Mouse (Mus musculus): ENCODE results near the gene Fuca1. TPM values are rescaled to one million over a fixed set of nuclear protein-coding genes. Genes with fewer than 3 reads are reported as not detected.

Gene Fuca1
- polyA plus RNA-seq, 1 experiment from 2014 or later: 39.2 TPM

- Histone ChIP-seq H3K27ac (replicated peaks; ENCODE audit: low read depth, low read length) (no peak overlapping the region), H3K27me3 (ENCODE audit: control insufficient read depth, insufficient read depth, low read length) (no peaks in the 10 kb centered on the region), H3K9me3 (replicated peaks; ENCODE audit: control insufficient read depth, low read length) (no peaks in the 10 kb centered on the region), H3K4me1 (ENCODE audit: control insufficient read depth, insufficient read depth, low read length) (peaks cover 2% of the 10 kb centered on the region; the same call in 1 of the 2 replicates), H3K4me2 (ENCODE audit: low read depth, low read length) (peak overlapping the region; percentile 92), H3K36me3 (replicated peaks; ENCODE audit: control insufficient read depth, insufficient read depth, low read depth, low read length) (no peaks in the 10 kb centered on the region; the same call in 1 of the 2 replicates), H3K4me3 (ENCODE audit: low read depth, low read length) (peak overlapping the region; percentile 68), H3K9ac (replicated peaks; ENCODE audit: low read length) (peak overlapping the region; percentile 82)
- DNase-seq (ENCODE audit: low spot score): peak; percentile 13
- ATAC-seq (replicated peaks; ENCODE audit: insufficient number of reproducible peaks, low FRiP score, low TSS enrichment, low read depth): no peak; the same call in 1 of the 2 replicates
- WGBS: 9% methylated on average over 26 of the region's 26 CpGs
These were observed 954 bp downstream of the Fuca1 start for GRCm38 (mm10) chr4:135921257-135922120.

- WGBS: 95% methylated on average over 1 of the region's 1 CpGs
- Histone ChIP-seq H3K36me3 (replicated peaks; ENCODE audit: control insufficient read depth, insufficient read depth, low read depth, low read length) (no peaks in the 10 kb centered on the region; the same call in 1 of the 2 replicates), H3K4me1 (ENCODE audit: control insufficient read depth, insufficient read depth, low read length) (peaks cover 2% of the 10 kb centered on the region; the same call in 1 of the 2 replicates), H3K9me3 (replicated peaks; ENCODE audit: control insufficient read depth, low read length) (no peaks in the 10 kb centered on the region), H3K4me3 (ENCODE audit: low read depth, low read length) (no peak overlapping the region), H3K27ac (replicated peaks; ENCODE audit: low read depth, low read length) (no peak overlapping the region), H3K4me2 (ENCODE audit: low read depth, low read length) (no peak overlapping the region; the same call in 1 of the 2 replicates), H3K9ac (replicated peaks; ENCODE audit: low read length) (no peak overlapping the region; the same call in 1 of the 2 replicates), H3K27me3 (ENCODE audit: control insufficient read depth, insufficient read depth, low read length) (no peaks in the 10 kb centered on the region)
- ATAC-seq (replicated peaks; ENCODE audit: insufficient number of reproducible peaks, low FRiP score, low TSS enrichment, low read depth) (no peak), DNase-seq (ENCODE audit: low spot score) (no peak)
These were observed 1.7 kb downstream of the Fuca1 start for GRCm38 (mm10) chr4:135922190-135922589.

- no peak for DNase-seq (ENCODE audit: low spot score)
- Histone ChIP-seq H3K4me2 (ENCODE audit: low read depth, low read length) (no peak overlapping the region), H3K27ac (replicated peaks; ENCODE audit: low read depth, low read length) (no peak overlapping the region), H3K27me3 (ENCODE audit: control insufficient read depth, insufficient read depth, low read length) (no peaks in the 10 kb centered on the region), H3K9me3 (replicated peaks; ENCODE audit: control insufficient read depth, low read length) (no peaks in the 10 kb centered on the region), H3K9ac (replicated peaks; ENCODE audit: low read length) (no peak overlapping the region), H3K36me3 (replicated peaks; ENCODE audit: control insufficient read depth, insufficient read depth, low read depth, low read length) (no peaks in the 10 kb centered on the region; the same call in 1 of the 2 replicates), H3K4me3 (ENCODE audit: low read depth, low read length) (no peak overlapping the region), H3K4me1 (ENCODE audit: control insufficient read depth, insufficient read depth, low read length) (peaks cover 2% of the 10 kb centered on the region; the same call in 1 of the 2 replicates)
- 91% methylated on average over 2 of the region's 2 CpGs for WGBS
- ATAC-seq (replicated peaks; ENCODE audit: insufficient number of reproducible peaks, low FRiP score, low TSS enrichment, low read depth): no peak
These were observed 3.9 kb downstream of the Fuca1 start for GRCm38 (mm10) chr4:135924418-135924817.

GRCm38 (mm10) chr4:135925341-135925740, 4.8 kb downstream of the Fuca1 start:
- Histone ChIP-seq H3K27me3 (ENCODE audit: control insufficient read depth, insufficient read depth, low read length) (no peaks in the 10 kb centered on the region), H3K4me1 (ENCODE audit: control insufficient read depth, insufficient read depth, low read length) (peaks cover 2% of the 10 kb centered on the region; the same call in 1 of the 2 replicates), H3K4me3 (ENCODE audit: low read depth, low read length) (no peak overlapping the region), H3K36me3 (replicated peaks; ENCODE audit: control insufficient read depth, insufficient read depth, low read depth, low read length) (no peaks in the 10 kb centered on the region; the same call in 1 of the 2 replicates), H3K27ac (replicated peaks; ENCODE audit: low read depth, low read length) (no peak overlapping the region), H3K9ac (replicated peaks; ENCODE audit: low read length) (no peak overlapping the region), H3K4me2 (ENCODE audit: low read depth, low read length) (no peak overlapping the region), H3K9me3 (replicated peaks; ENCODE audit: control insufficient read depth, low read length) (no peaks in the 10 kb centered on the region)
- 82% methylated on average over 5 of the region's 5 CpGs for WGBS
- ATAC-seq (replicated peaks; ENCODE audit: insufficient number of reproducible peaks, low FRiP score, low TSS enrichment, low read depth): no peak
- no peak for DNase-seq (ENCODE audit: low spot score)

GRCm38 (mm10) chr4:135926195-135926808, 5.8 kb downstream of the Fuca1 start:
- ATAC-seq (replicated peaks; ENCODE audit: insufficient number of reproducible peaks, low FRiP score, low TSS enrichment, low read depth) (no peak), DNase-seq (ENCODE audit: low spot score) (no peak)
- H3K9me3 ChIP-seq (replicated peaks; ENCODE audit: control insufficient read depth, low read length): no peaks in the 10 kb centered on the region
- no peak overlapping the region for H3K4me3 ChIP-seq (ENCODE audit: low read depth, low read length)
- H3K4me2 ChIP-seq (ENCODE audit: low read depth, low read length): no peak overlapping the region
- peaks cover 2% of the 10 kb centered on the region; the same call in 1 of the 2 replicates for H3K4me1 ChIP-seq (ENCODE audit: control insufficient read depth, insufficient read depth, low read length)
- no peak overlapping the region for H3K9ac ChIP-seq (replicated peaks; ENCODE audit: low read length)
- WGBS: 85% methylated on average over 10 of the region's 10 CpGs
- H3K27ac ChIP-seq (replicated peaks; ENCODE audit: low read depth, low read length): no peak overlapping the region
- H3K36me3 ChIP-seq (replicated peaks; ENCODE audit: control insufficient read depth, insufficient read depth, low read depth, low read length): no peaks in the 10 kb centered on the region; the same call in 1 of the 2 replicates
- no peaks in the 10 kb centered on the region for H3K27me3 ChIP-seq (ENCODE audit: control insufficient read depth, insufficient read depth, low read length)

- Histone ChIP-seq H3K4me3 (ENCODE audit: low read depth, low read length) (no peak overlapping the region), H3K9me3 (replicated peaks; ENCODE audit: control insufficient read depth, low read length) (no peaks in the 10 kb centered on the region), H3K36me3 (replicated peaks; ENCODE audit: control insufficient read depth, insufficient read depth, low read depth, low read length) (no peaks in the 10 kb centered on the region; the same call in 1 of the 2 replicates), H3K9ac (replicated peaks; ENCODE audit: low read length) (no peak overlapping the region), H3K4me2 (ENCODE audit: low read depth, low read length) (no peak overlapping the region), H3K27ac (replicated peaks; ENCODE audit: low read depth, low read length) (no peak overlapping the region), H3K4me1 (ENCODE audit: control insufficient read depth, insufficient read depth, low read length) (peaks cover 1% of the 10 kb centered on the region; the same call in 1 of the 2 replicates), H3K27me3 (ENCODE audit: control insufficient read depth, insufficient read depth, low read length) (no peaks in the 10 kb centered on the region)
- DNase-seq (ENCODE audit: low spot score) (no peak), ATAC-seq (replicated peaks; ENCODE audit: insufficient number of reproducible peaks, low FRiP score, low TSS enrichment, low read depth) (no peak)
- WGBS: 89% methylated on average over 3 of the region's 3 CpGs
These were observed 6.3 kb downstream of the Fuca1 start for GRCm38 (mm10) chr4:135926861-135927260.

GRCm38 (mm10) chr4:135928376-135928775, 7.8 kb downstream of the Fuca1 start:
- 79% methylated on average over 9 of the region's 9 CpGs for WGBS
- Histone ChIP-seq H3K4me1 (ENCODE audit: control insufficient read depth, insufficient read depth, low read length) (no peaks in the 10 kb centered on the region), H3K4me2 (ENCODE audit: low read depth, low read length) (no peak overlapping the region), H3K36me3 (replicated peaks; ENCODE audit: control insufficient read depth, insufficient read depth, low read depth, low read length) (no peaks in the 10 kb centered on the region; the same call in 1 of the 2 replicates), H3K27me3 (ENCODE audit: control insufficient read depth, insufficient read depth, low read length) (no peaks in the 10 kb centered on the region), H3K9me3 (replicated peaks; ENCODE audit: control insufficient read depth, low read length) (no peaks in the 10 kb centered on the region), H3K9ac (replicated peaks; ENCODE audit: low read length) (no peak overlapping the region), H3K4me3 (ENCODE audit: low read depth, low read length) (no peak overlapping the region), H3K27ac (replicated peaks; ENCODE audit: low read depth, low read length) (no peak overlapping the region)
- DNase-seq (ENCODE audit: low spot score): no peak
- no peak for ATAC-seq (replicated peaks; ENCODE audit: insufficient number of reproducible peaks, low FRiP score, low TSS enrichment, low read depth)
